Mouse (Mus musculus): ENCODE data around the gene Sdk1.
"Not testable (repeated sequence)": the region's sequence is repeated elsewhere in the genome, so short reads cannot be mapped to it uniquely, and the experiment has no call there.

The Sdk1 gene

DNA sequence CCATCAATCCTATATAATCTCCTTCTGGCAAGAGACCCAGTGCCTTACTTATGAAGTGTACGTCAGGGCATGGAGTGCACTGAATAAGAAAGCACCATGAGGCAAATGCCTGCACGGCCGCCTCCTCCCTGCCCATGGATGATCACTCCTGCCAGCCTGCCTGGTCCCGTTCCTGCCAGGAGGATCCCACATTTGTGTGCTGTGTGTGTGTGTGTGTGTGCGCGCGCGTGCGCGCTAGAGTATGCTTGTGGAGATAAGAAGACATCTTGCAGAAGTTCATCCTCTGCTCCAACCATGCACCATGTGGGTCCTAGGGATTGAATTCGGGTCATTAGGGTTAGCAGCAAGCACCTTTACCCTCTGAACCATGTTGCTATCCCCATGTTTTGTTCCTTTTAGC, 395.1 kb downstream of the Sdk1 start:
- in situ Hi-C loops (cut with MboI, MseI): no loop called here

DNA sequence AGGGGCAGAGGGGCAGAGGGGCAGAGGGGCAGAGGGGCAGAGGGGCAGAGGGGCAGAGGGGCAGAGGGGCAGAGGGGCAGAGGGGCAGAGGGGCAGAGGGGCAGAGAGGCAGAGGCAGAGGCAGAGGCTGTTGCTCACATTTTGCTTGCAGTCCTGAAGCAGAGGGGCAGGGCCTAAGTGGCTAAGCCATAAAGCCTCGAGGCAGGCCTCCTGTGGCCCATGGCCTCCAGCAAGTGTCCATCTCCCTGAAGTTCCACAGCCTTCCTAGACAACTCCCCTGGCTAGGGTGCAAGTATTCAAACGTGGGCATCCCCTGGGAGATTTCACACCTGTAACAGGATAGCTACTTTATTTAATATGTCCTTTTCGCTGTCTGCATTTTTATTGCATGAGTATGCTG, 395.8 kb downstream of the Sdk1 start:
- in situ Hi-C loops (cut with MboI, MseI): not testable (repeated sequence)

DNA sequence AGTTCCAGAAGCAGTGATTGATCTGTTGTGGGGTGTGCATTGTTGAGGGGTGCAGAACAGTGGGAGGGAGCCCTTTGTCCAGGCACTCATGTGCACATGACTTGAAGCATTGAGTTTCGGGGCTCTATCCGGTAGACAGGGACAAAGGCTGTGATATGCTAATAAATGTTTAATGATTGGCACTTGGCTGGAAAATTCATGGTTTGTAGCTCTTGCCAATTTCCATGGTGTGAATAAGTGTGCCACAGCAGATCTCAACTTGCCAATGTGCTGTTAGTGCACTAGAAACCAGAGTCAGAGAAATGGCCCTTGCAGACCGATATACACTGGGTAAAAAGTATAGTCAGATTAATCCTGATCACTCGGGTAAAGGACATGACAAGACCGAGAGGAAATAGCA, 404.4 kb downstream of the Sdk1 start:
- in situ Hi-C loops (cut with MboI, MseI): no loop called here

DNA sequence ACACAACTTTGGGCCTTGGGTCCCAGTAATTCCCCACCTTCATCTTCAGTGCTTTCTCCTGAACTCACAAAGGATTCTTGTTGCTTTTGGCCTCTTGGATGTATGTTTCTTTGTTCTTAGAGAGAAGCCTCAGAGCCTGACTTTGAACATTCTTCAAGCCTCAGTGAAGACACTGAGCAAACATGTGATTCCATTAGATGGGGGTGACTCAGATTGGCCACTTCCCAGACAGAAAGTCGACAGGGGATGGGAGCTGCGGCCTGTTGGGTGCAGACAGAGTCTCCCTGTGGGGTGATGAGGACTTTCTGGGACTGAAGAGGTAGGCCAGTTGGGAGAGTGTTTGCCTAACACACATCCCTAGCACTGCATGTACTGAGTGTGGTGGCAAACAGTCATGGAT, 405.3 kb downstream of the Sdk1 start:
- in situ Hi-C loops (cut with MboI, MseI): no loop called here

DNA sequence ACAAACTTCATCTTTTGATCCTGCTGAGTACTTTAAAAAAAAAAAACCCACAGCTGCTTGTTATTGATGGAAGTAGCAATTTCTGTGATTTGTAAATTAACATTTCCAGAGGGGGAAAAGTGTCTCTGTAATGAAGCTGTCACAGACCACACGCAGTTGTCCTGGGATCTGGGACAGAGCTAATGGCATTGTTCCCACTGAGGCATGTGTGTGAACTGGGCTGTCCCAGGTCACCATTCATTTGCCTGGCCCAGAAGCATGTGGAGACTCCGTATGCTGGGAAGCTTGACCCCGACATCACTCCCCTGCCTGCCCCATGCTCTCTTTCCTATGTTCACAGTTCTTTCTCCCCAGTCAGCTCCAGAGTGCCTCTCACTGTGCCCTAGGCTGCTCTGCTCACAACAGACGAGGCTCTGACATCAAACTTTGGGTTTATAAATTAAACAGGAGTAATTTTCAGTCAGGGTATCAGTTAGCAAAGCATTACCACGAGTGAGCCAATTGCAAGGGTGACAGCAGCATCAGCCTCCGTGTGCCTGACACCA, 408.6 kb downstream of the Sdk1 start:
- in situ Hi-C loops (cut with MboI, MseI): no loop called here

DNA sequence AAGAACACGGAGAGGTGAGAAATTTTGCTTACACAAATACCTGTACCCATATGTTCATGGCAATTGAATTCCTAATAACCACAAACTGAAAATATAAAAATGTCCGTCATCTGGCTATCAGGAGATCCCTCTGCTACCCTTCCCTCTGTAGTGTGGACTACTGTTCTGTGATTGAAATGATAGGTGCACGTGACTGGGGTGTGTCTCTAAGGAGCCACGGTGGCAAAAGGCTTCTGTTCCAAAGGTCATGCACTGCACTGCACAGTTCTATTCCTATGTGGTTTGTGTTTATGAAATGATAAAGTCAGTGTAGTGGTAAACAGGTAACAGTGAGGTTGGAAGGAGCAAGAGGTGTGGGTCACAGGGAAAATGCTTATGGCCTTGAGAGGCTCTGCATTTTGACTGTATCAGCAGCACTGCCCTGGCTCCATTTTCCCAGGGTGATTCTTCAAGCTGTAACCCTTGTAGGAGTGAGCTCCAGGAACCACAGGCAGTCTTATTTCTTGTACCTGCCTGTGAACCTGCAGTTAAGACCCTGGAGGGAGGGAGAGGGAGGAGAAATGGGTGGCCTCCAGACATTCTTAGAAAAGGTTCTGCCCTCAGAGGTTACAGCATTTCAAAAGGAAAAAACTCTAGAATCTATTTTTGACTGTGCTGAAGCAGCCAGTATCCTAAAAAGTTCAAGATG, 410.5 kb downstream of the Sdk1 start:
- in situ Hi-C loops (cut with MboI, MseI): no loop called here

DNA sequence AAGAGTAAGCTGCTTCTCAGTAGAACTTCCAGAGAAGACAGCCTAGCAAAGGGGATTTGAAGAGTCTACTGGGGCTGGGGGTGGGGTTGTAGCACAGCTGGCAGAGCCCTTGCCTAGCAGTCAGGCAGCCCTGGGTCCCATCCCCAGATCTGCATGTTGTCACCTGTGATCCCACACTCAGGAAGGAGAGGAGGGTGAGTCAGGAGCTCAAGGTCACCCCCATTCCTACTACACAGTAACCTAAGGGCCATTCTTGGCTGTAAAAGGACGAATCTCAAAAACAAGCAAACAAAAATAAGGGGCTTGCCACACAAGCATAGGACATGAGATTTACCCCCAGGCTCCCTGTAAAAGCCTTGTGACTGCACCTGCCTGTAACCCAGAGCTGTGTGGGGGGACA, 435.1 kb downstream of the Sdk1 start:
- in situ Hi-C loops (cut with MboI, MseI): no loop called here

DNA sequence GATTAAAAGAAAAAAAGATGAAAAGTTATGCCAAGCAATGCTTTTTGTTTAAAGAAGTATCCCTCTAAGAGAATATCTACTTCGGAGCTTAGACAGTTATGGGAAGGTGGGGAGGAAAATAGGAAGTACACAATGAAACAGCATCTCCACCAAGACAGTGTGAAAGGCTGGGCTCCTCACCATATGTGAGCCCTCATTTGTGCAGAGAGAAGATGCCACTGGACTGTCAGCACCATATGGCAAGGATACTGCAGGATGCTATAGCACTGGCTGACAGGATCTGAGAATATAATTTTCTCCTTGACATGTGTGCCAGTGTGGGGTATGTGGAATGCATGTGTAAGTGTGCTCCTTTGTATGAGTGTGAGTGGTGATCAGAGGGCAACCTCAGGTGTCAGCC, 435.7 kb downstream of the Sdk1 start:
- in situ Hi-C loops (cut with MboI, MseI): no loop called here

DNA sequence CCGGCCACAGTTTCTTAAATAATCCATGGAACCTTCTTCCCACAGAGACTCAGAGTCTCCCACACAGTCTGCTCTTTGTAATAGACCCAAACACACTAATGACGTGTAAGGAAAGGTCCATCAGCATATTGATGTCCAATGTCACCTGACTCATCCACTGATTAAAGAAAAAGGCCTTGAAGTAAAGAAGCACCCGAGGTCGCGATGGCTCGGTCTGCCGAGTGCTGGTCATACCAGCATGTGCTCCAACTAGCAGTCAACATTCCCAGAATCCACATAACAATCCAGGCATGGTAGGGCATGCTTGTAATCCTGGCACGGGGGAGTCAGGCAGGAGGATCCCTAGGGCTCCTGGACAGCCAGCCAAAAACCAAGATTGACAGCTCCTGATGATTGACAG, 436.6 kb downstream of the Sdk1 start:
- in situ Hi-C loops (cut with MboI, MseI): no loop called here

DNA sequence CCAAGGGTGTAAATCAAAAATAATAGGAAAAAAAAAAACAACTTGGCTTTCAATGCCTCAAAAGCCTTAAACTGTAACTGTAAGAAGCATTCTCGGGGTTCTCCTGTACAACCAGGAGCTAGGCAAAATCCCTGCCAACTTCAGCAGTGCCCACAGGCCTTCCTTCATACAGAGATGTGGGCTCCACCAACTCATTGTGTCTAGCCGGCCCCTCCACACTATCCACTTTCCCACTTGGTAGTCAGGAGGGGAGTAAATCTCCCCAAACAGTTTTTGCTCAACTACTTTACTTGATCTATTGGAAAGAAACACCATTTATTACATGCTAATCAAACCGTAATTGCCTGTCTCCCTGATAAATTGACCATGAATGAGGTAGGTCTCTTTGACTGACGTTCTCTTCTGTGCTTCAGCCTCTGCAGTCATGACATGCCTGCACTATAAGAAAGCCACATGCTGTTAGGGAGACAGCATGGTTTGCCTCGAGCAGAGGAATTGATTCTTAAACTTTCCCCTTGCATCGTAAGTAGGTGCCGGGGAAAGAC, 445.7 kb downstream of the Sdk1 start:
- in situ Hi-C loops (cut with MboI, MseI): no loop called here

DNA sequence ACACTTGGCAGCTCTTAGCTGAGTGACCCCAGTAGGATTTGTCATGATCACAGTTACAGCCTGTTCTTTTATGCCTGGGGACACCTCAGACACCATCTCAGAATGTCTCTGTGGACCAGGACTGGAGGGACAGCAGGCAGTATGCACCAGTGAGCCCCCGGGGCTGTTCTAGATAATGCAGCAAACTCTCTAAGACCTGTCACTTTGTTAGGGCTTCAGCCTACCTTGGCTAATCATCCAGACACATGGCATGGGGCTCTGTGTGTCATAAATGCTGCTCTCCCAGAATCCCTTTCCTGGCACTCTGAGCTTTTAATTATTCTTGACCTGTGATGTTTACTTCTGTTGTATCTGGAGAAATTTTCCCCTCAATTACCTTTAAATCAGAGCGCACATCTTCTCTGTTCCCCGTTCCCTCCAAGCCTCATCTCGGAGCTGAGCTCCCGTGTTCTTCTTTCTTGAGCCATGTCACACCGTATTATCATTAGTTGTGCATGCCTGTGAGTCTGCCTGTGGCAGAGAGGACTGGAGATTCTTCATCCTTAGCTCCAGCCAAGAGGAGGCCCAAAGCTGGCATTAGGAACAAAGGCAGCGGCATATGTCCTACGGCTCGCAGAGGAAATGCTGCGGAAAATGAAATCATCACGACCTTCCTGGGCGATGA, 448.3 kb downstream of the Sdk1 start:
- in situ Hi-C loops (cut with MboI, MseI): no loop called here

DNA sequence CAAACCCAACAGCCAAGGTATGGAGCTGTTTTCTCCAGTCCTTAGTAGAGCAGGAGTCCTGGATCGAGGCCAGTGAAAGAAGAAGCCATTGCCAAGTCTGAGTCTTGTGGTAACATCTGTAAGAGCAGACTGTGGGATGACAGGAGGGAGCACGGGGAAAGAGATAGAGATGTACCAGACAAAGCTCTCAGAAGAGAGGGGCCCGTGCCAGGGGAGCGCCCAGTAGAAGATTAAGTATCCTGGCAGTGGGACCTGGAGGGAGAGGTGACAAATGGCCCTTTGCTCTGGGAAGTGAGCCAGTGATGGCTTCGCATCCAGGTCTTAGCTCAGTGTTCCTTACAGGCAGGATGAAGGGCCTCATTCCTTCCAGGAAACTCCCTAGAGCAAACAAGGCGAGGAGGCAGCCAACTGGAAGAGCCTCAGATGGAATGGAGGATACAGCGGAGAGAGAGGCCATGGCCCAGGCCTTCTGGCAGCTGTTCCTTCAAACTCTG, 450.2 kb downstream of the Sdk1 start:
- in situ Hi-C loops (cut with MboI, MseI): no loop called here

DNA sequence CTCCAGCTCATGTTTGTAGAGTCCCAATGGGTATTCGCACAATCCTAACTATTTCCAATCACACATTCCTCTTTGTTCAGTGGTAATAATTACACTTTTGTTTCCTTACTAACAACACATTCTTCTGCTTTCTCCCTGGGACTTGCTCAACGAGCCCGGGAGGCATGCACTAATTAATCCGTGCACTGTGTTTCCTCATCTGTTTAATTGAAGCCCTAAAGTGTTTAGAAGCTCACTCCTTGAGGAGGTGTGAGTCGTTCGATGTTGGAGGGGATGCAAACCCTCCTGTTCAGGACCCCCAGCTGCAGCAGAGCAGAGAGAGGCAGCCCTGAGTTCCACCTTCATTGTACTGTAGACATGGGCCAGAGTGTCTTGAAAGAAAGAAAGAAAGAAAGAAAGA, 452.4 kb downstream of the Sdk1 start:
- in situ Hi-C loops (cut with MboI, MseI): no loop called here

DNA sequence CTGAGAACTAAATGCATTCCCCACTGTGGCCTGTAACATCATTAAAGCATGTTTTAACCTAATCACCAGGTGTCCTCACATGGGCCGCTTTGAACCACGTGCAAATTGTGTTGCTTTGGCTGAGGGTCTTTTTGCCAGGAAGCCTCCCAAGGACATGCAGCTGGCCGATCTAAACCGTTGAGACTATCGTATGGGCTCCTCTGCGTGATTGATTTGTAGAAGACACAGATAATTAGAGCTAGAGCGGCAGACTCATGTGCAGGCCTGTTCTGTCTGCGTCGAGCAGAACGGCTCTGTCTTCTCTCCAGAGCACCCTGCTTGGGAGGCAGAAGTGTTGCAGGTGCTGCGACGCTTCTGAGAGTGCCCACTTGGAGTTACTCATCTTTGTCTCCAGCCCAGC, 453.6 kb downstream of the Sdk1 start:
- in situ Hi-C loops (cut with MboI, MseI): no loop called here

DNA sequence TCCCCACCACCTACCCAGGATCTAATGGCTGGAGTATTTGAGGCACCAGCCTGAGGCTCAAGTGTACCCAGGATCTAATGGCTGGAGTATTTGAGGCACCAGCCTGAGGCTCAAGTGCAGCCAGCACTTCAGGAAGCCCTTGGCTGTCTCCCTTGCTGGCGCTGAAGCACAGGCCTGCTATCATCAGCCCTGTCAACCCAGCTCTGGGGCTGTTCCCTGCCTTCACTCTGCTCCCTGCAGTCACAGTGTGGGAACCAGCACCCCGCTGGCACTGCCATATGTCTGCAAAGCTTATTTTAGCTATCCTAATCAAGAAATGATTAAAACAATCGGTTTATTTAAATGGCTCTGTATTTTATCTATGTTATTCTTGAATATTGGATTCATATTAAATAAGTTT, 457.1 kb downstream of the Sdk1 start:
- in situ Hi-C loops (cut with MboI, MseI): no loop called here

DNA sequence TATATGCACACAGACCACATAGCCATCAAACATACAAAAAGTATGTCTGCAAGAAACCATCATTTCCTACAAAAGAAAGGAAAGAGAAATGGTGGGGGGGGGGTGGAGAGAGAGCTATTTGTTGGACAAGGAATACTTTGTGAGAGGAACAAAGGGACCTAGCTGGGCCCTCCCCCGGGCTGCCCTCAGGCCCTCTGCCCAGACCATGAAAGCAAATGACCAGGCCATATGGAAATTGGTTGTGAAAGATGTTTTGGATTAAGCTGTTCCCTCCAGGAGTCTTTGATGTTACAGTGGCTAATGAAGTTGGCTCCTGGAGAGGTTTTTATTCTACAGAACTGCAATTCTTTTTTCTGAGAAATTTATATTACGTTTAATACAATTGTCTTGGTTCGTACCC, 479.5 kb downstream of the Sdk1 start:
- in situ Hi-C loops (cut with MboI, MseI): no loop called here

DNA sequence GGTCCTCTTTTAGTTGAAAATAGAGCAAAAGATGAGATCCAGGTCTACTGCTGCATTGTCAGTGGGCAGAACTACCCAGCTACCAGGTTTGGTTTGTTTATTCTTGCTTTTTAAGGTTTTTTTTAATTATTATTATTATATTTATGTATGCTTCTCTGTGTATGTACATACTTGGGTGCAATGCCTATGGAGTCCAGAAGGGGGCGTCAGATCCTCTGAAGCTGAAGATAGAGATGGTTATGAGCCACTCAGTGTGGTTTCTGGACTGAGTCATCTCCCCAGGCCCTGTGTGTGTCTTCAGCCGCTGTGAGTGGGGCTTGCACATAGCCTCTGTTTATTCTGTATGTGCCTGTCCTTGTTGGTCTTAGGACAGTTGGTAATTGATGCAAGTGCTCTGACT, 486.7 kb downstream of the Sdk1 start:
- in situ Hi-C loops (cut with MboI, MseI): no loop called here

DNA sequence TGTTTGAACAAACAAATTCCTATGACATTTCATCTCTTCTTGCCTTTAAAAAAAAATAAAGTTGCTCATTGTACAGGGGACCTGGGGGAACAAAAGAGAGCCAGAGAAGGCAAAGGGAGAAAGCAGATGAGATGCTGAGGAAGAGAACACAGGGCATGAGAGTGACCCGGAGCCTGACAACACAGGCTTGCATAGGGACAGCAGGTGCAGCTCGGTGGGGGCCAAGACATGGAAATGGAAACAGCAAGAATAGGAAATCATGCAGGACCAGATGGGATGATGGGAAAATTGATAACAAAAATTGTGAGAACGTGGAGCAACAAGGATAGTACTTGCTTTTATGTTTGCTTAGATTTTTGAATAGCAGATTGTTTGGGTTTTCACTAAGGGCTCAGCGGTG, 488.7 kb downstream of the Sdk1 start:
- in situ Hi-C loops (cut with MboI, MseI): no loop called here

DNA sequence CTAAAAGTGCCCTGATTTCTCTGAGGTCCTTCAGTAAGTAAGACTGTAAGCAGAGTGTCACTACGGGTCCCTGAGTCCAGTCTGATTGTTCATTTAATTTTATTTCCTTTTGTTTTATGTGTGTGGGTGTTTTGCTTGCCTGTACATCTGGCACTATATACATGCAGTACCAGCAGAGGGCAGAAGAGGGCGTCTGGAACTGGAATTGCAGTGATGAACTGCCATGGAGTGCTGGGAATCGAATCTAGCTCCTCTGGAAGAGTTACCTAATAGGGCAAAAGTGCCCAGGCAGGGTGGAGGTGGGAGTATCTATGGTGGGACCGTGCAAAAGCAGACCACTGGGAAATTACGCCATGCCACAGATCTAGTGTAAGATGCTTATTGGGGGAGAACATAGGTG, 497.4 kb downstream of the Sdk1 start:
- in situ Hi-C loops (cut with MboI, MseI): no loop called here

DNA sequence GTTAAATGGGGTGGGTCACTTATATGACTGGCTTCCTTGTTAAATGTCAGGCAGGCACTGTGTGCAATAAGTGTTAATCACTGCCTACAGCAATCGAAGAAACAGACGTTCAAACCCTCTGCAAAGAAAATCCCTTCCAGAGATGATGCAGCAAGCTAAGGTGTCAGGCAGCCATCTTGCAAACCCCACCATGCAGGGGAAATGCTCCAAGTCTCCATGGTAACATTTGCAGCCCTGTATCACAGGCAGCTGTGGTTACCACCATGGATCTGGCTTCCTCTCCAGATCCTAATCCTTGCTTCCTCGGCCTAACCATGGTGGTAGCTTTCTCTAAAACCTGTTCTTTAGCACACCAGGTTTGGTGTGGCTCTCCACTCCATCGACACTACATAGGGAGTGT, 507.5 kb downstream of the Sdk1 start:
- in situ Hi-C loops (cut with MboI, MseI): no loop called here

DNA sequence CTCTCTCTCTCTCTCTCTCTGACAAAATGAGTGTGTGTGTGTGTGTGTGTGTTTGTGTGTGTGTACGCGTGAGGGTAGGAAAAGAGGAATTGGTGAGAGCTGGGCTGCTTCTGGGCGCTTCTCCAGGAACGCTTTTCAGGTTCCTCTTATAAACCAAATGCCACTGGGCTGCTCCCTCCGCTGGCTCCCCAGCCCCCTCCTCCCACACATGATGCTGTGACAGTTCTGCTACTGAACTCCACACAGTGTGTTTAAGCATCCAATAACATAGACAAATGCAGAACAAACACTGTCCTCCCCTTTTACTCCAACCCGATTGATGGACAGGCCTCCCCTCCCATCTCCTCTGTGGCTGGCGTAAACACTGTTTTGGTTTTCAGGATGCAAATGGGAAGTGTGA, 513.0 kb downstream of the Sdk1 start:
- in situ Hi-C loops (cut with MboI, MseI): no loop called here

DNA sequence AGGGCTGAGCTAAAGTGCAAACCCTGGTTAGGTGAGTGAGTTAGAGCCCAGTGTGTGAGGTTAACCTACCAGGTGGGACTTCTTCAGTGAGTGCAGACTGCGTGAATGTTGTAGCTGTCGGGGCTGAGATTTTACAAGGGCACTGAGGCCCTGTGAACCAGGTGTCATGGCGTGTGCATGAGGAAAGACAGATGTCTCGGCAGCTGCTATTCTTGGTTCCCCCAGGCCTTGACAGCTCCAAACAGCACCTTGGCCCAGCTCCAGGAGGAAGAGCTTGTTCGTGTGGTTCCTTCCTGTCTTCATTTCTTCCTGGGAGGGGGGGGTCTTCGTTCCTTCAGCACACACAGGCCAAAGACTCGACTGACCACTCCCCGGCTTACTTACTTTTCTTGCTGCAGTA, 517.6 kb downstream of the Sdk1 start:
- in situ Hi-C loops (cut with MboI, MseI): no loop called here

DNA sequence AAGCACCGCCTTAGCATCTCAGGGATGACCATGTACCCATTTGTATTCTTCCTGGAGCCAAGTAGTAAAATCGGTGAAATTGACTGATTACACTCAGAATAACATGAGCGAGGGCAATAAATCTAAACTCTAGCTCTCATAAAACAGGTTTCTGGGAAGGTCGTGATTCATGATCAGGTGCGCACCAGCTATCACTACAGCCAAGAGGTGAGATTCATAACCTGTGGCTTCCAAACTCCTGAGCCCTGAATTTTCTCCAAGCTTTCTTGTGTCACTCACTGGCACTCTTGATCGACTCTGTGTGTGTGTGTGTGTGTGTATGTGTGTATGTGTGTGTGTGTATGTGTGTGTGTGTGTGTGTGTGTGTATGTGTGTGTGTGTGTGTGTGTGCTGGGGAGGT, 522.8 kb downstream of the Sdk1 start:
- in situ Hi-C loops (cut with MboI, MseI): no loop called here

Data from T-helper 1 cell (primary cell).